Mouse (Mus musculus) olfactory bulb, adult 2 months (tissue): ENCODE measurements at regions not wholly inside any gene's neighbourhood (a gene's known extent, or its start where the extent isn't known, plus 50 kb on each side); places are given as distances from the start of the nearest gene placed in this dataset.

Source experiments
- H3K27ac ChIP-seq: fragments of 200-500 bp; 2 replicates; pipeline ENCODE4 v1.5.1; 2012; ENCODE audit warnings: low read depth, low read length; ENCODE audit not compliant: insufficient read depth
- H3K4me1 ChIP-seq: fragments of 200-500 bp; 2 replicates; pipeline ENCODE4 v1.6.1; 2012; ENCODE audit warnings: low read length; ENCODE audit not compliant: control insufficient read depth, insufficient read depth
- H3K4me3 ChIP-seq: fragments of 200-500 bp; 2 replicates; pipeline ENCODE4 v1.5.1; 2012; ENCODE audit warnings: mild to moderate bottlenecking, low read depth, low read length, moderate library complexity; ENCODE audit not compliant: insufficient read depth
- CTCF ChIP-seq: fragments of 200-500 bp; IDR thresholded peaks from 2 replicates; pipeline ENCODE4 v1.5.1; 2012; ENCODE audit warnings: low read depth, mild to moderate bottlenecking, low read length, moderate library complexity; ENCODE audit not compliant: insufficient read depth
- POLR2A ChIP-seq: fragments of 200-500 bp; IDR thresholded peaks from 2 replicates; pipeline ENCODE4 v1.6.1; 2012; ENCODE audit warnings: mild to moderate bottlenecking, low read depth, low read length, moderate library complexity; ENCODE audit not compliant: insufficient read depth
- WGBS: fragments of 180-500 bp; shearing (Covaris S2); methylation state at CpG from one replicate; pipeline ENCODE4 v1.1.7; 2018; 5-methylcytosine and 5-hydroxymethylcytosine counted together

GRCm38 (mm10) chr4:55894116-55894885 is 362.0 kb upstream of the Klf4 start:
- no peak for TF ChIP-seq CTCF
- TF ChIP-seq POLR2A = no peak
- H3K27ac ChIP-seq = no peak overlapping the region
- 79% methylated on average over 12 of the region's 12 CpGs for WGBS
- no peaks in the 10 kb centered on the region for H3K4me1 ChIP-seq
- H3K4me3 ChIP-seq = no peak overlapping the region

- 90% methylated on average over 10 of the region's 10 CpGs for WGBS
- Histone ChIP-seq H3K27ac (no peak overlapping the region), H3K4me1 (no peaks in the 10 kb centered on the region), H3K4me3 (no peak overlapping the region)
- TF ChIP-seq CTCF (no peak), POLR2A (no peak)
Observed at GRCm38 (mm10) chr4:55891656-55892055, 359.4 kb upstream of the Klf4 start.

- H3K4me3 ChIP-seq = no peak overlapping the region
- WGBS = 70% methylated on average over 6 of the region's 6 CpGs
- TF ChIP-seq CTCF = no peak
- no peak for TF ChIP-seq POLR2A
- H3K4me1 ChIP-seq = no peaks in the 10 kb centered on the region
- H3K27ac ChIP-seq = no peak overlapping the region
Observed at GRCm38 (mm10) chr4:55887581-55887980, 355.3 kb upstream of the Klf4 start.

- no peak overlapping the region for H3K4me3 ChIP-seq
- H3K27ac ChIP-seq = no peak overlapping the region
- WGBS = 72% methylated on average over 2 of the region's 2 CpGs
- H3K4me1 ChIP-seq = no peaks in the 10 kb centered on the region
- TF ChIP-seq POLR2A (no peak), CTCF (no peak)
Observed at GRCm38 (mm10) chr4:55882541-55882940, 350.3 kb upstream of the Klf4 start.

GRCm38 (mm10) chr4:55875304-55875703 is 343.0 kb upstream of the Klf4 start:
- WGBS = 66% methylated on average over 12 of the region's 12 CpGs
- Histone ChIP-seq H3K4me3 (no peak overlapping the region), H3K4me1 (no peaks in the 10 kb centered on the region; the same call in 1 of the 2 replicates), H3K27ac (no peak overlapping the region)
- TF ChIP-seq POLR2A = no peak
- no peak for TF ChIP-seq CTCF

- 65% methylated on average over 7 of the region's 7 CpGs for WGBS
- H3K27ac ChIP-seq = no peak overlapping the region
- H3K4me3 ChIP-seq = no peak overlapping the region
- no peak for TF ChIP-seq POLR2A
- no peak for TF ChIP-seq CTCF
- H3K4me1 ChIP-seq = no peaks in the 10 kb centered on the region; the same call in 1 of the 2 replicates
Observed at GRCm38 (mm10) chr4:55874875-55875274, 342.6 kb upstream of the Klf4 start.

GRCm38 (mm10) chr4:55874276-55874675 is 342.0 kb upstream of the Klf4 start:
- Histone ChIP-seq H3K4me1 (no peaks in the 10 kb centered on the region; the same call in 1 of the 2 replicates), H3K27ac (no peak overlapping the region), H3K4me3 (no peak overlapping the region)
- TF ChIP-seq POLR2A (no peak), CTCF (no peak)
- 93% methylated on average over 4 of the region's 4 CpGs for WGBS

GRCm38 (mm10) chr4:55860055-55860454 is 327.8 kb upstream of the Klf4 start:
- WGBS = 68% methylated on average over 2 of the region's 2 CpGs
- Histone ChIP-seq H3K4me1 (no peaks in the 10 kb centered on the region), H3K27ac (no peak overlapping the region), H3K4me3 (no peak overlapping the region)
- TF ChIP-seq CTCF = no peak
- TF ChIP-seq POLR2A = no peak

GRCm38 (mm10) chr4:55859211-55859761 is 327.0 kb upstream of the Klf4 start:
- no peaks in the 10 kb centered on the region for H3K4me1 ChIP-seq
- 94% methylated on average over 2 of the region's 2 CpGs for WGBS
- H3K4me3 ChIP-seq = no peak overlapping the region
- TF ChIP-seq CTCF = no peak
- no peak for TF ChIP-seq POLR2A
- no peak overlapping the region for H3K27ac ChIP-seq

GRCm38 (mm10) chr4:55851430-55851829 is 319.2 kb upstream of the Klf4 start:
- 94% methylated on average over 1 of the region's 1 CpGs for WGBS

More at GRCm38 (mm10) chr4:55851430-55851829, 319.2 kb upstream of the Klf4 start:
- no peaks in the 10 kb centered on the region for H3K4me1 ChIP-seq
- H3K4me3 ChIP-seq = no peak overlapping the region
- H3K27ac ChIP-seq = no peak overlapping the region
- TF ChIP-seq POLR2A (no peak), CTCF (no peak)
